Mouse (Mus musculus): ENCODE results near the gene 1700037H04Rik.

DNA sequence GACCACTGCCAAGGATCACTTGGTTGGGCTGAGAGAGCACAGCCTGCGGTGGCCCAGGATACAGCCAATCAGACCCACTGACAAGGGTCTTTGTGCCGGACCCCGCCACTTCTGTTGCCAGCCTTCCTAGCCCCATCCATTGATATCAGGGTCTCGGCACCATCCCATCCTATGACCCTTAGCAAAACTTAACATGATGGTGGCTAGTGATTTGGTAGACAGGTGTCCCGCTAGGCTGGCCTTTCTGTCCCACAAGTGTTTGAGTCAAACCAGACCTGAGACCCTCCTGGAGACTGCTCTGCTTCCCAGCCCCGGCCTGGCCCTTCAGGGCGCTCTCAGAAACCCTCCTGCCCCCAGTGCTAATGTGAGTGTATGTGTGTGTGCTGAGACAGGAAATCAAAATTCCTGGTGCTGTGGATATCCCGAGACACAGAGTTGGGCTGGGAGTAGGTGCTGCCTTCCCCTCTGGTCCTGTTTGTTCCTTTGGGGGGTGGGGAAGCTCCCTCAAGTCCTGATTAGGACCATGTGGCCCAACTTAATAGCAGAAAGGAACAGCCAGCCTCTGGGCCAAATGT lies 25.0 kb downstream of the 1700037H04Rik start:
- TF ChIP-seq POLR2AphosphoS2 (IDR thresholded peaks at IDR 0.05; ENCODE audit: insufficient read length, low read depth) (no peak), USF1 (IDR thresholded peaks at IDR 0.05; ENCODE audit: low read depth) (no peak), REST (IDR thresholded peaks at IDR 0.05; ENCODE audit: insufficient read depth, insufficient read length) (no peak), POLR2A (IDR thresholded peaks at IDR 0.05; ENCODE audit: insufficient read length, low read depth) (no peak), SRF (IDR thresholded peaks at IDR 0.05; ENCODE audit: control insufficient read depth, insufficient read length, low read depth) (no peak), TCF12 (IDR thresholded peaks at IDR 0.05; ENCODE audit: insufficient read depth, poor library complexity, severe bottlenecking) (no peak), MYOD1 (IDR thresholded peaks at IDR 0.05; ENCODE audit: control insufficient read depth in 1 of 3, insufficient read length in 2 of 3, low read depth in 2 of 3) (no peak), CEBPB (IDR thresholded peaks at IDR 0.05; ENCODE audit: insufficient read depth, poor library complexity, severe bottlenecking) (no peak), MAX (IDR thresholded peaks at IDR 0.05; ENCODE audit: low read depth) (no peak)

Data from myocyte (in vitro differentiated cells).